Mouse (Mus musculus) lung, embryonic 14.5 days (tissue): ENCODE measurements around the gene Usp19. TPM values are rescaled to one million over a fixed set of nuclear protein-coding genes. Genes with fewer than 3 reads are reported as not detected.

Experiments used
- ATAC-seq: fragments of 200-750 bp; cut with Nextera tagmentation; 2 replicates; pipeline ENCODE4 v1.8.0; 2017; ENCODE audit warnings: mild to moderate bottlenecking, moderate TSS enrichment, moderate library complexity; ENCODE audit not compliant: insufficient read depth
- DNase-seq: peaks from one replicate; pipeline ENCODE4 v3.0.0-alpha.2; 2015
- H3K27ac ChIP-seq: fragments of 300-500 bp; sonication (generic); 2 replicates; pipeline ENCODE4 v1.5.1; 2014; ENCODE audit warnings: low read depth, mild to moderate bottlenecking, moderate library complexity
- H3K27me3 ChIP-seq: fragments of 300-500 bp; sonication (generic); 2 replicates; pipeline ENCODE4 v1.6.1; 2014; ENCODE audit warnings: low read length, control low read depth; ENCODE audit not compliant: insufficient read depth
- H3K36me3 ChIP-seq: fragments of 300-500 bp; sonication (generic); 2 replicates; pipeline ENCODE4 v1.6.1; 2014; ENCODE audit warnings: control low read depth; ENCODE audit not compliant: insufficient read depth
- H3K4me1 ChIP-seq: fragments of 300-500 bp; sonication (generic); 2 replicates; pipeline ENCODE4 v1.6.1; 2014; ENCODE audit warnings: antibody characterized with exemption, control low read depth; ENCODE audit not compliant: insufficient read depth
- H3K4me2 ChIP-seq: fragments of 300-500 bp; sonication (generic); 2 replicates; pipeline ENCODE4 v1.6.1; 2014; ENCODE audit warnings: mild to moderate bottlenecking
- H3K4me3 ChIP-seq: fragments of 300-500 bp; sonication (generic); 2 replicates; pipeline ENCODE4 v1.5.1; 2014; ENCODE audit warnings: low read depth, low read length
- H3K9ac ChIP-seq: fragments of 300-500 bp; sonication (generic); 2 replicates; pipeline ENCODE4 v1.6.1; 2014
- H3K9me3 ChIP-seq: fragments of 300-500 bp; sonication (generic); 2 replicates; pipeline ENCODE4 v1.6.1; 2016; ENCODE audit warnings: low read depth, low read length, control low read depth
- CTCF ChIP-seq: IDR thresholded peaks from 2 replicates; pipeline ENCODE4 v1.5.1; 2016; ENCODE audit warnings: antibody characterized with exemption, low read depth
- WGBS: fragments of 180-500 bp; shearing (Covaris S2); extraction: QIAGEN DNeasy Blood & Tissue Kit; methylation state at CpG from one replicate; pipeline ENCODE4 v1.1.7; 2014; 5-methylcytosine and 5-hydroxymethylcytosine counted together
- polyA plus RNA-seq: library from polyadenylated mRNA; unstranded; fragments of >200 nt; fragmentation: Nextera tagmentation; extraction: Ambion mirVana; gene quantifications from 2 replicates; pipeline ENCODE4 v1.2.1, GENCODE M21; 2014

Usp19 gene
- polyA plus RNA-seq, 1 experiment from 2014 or later = 63.3 TPM

- Histone ChIP-seq H3K27ac (no peak overlapping the region), H3K36me3 (peaks cover 87% of the 10 kb centered on the region), H3K27me3 (no peaks in the 10 kb centered on the region), H3K9me3 (no peaks in the 10 kb centered on the region), H3K9ac (no peak overlapping the region), H3K4me1 (no peaks in the 10 kb centered on the region), H3K4me2 (no peak overlapping the region), H3K4me3 (no peak overlapping the region)
- DNase-seq (no peak), ATAC-seq (no peak)
- WGBS = 97% methylated on average over 15 of the region's 15 CpGs
- no peak for TF ChIP-seq CTCF
These were observed 9.5 kb downstream of the Usp19 start for GRCm38 (mm10) chr9:108499943-108500342.

DNA sequence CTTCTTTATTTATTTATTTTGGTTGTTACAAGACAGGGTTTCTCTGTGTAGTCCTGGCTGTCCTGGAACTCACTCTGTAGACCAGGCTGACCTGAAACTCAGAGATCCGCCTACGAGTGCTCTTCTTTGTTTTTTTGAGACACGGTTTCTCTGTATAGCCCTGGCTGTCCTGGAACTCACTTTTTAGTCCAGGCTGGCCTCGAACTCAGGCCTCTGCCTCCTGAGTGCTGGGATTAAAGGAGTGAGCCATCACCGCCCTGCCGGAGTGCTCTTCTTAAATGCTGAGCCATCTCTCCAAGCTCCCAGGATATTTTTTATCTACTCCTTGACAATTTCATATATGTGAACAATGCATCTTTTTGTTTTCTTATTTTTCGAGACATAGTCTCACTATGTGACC, 16.5 kb downstream of the Usp19 start:
- Histone ChIP-seq H3K4me3 (peak overlapping the region; percentile 72), H3K27me3 (no peaks in the 10 kb centered on the region), H3K4me1 (0 out of 2 replicates have a peak, but pooled peaks cover 4% of the 10 kb centered on the region), H3K9ac (peak overlapping the region; percentile 71; the same call in 1 of the 2 replicates), H3K4me2 (peak overlapping the region; percentile 92), H3K27ac (peak overlapping the region; percentile 79; the same call in 1 of the 2 replicates), H3K36me3 (peaks cover 46% of the 10 kb centered on the region), H3K9me3 (no peaks in the 10 kb centered on the region)
- no peak for TF ChIP-seq CTCF
- WGBS = 88% methylated on average over 7 of the region's 7 CpGs
- no peak for ATAC-seq
- no peak for DNase-seq

- Histone ChIP-seq H3K9me3 (no peaks in the 10 kb centered on the region), H3K4me1 (0 out of 2 replicates have a peak, but pooled peaks cover 4% of the 10 kb centered on the region), H3K4me2 (peak within 1 kb of the TSS; percentile 92), H3K9ac (peak within 1 kb of the TSS; percentile 71), H3K36me3 (peaks cover 46% of the 10 kb centered on the region), H3K27me3 (no peaks in the 10 kb centered on the region), H3K4me3 (peak within 1 kb of the TSS; percentile 72), H3K27ac (peak within 1 kb of the TSS; percentile 79)
- DNase-seq (peak; percentile 98), ATAC-seq (peak; percentile 97)
- no peak for TF ChIP-seq CTCF
- WGBS = under 1% methylated on average over 37 of the region's 37 CpGs
These were observed 17.4 kb downstream of the Usp19 start, which contains the start of gene Qars for GRCm38 (mm10) chr9:108507619-108508434. TSS of gene Qars (plus strand) at chr9:108507706.

GRCm38 (mm10) chr9:108508776-108509175, 18.4 kb downstream of the Usp19 start:
- Histone ChIP-seq H3K27ac (no peak overlapping the region), H3K36me3 (peaks cover 48% of the 10 kb centered on the region)
- WGBS = 87% methylated on average over 7 of the region's 7 CpGs

DNA sequence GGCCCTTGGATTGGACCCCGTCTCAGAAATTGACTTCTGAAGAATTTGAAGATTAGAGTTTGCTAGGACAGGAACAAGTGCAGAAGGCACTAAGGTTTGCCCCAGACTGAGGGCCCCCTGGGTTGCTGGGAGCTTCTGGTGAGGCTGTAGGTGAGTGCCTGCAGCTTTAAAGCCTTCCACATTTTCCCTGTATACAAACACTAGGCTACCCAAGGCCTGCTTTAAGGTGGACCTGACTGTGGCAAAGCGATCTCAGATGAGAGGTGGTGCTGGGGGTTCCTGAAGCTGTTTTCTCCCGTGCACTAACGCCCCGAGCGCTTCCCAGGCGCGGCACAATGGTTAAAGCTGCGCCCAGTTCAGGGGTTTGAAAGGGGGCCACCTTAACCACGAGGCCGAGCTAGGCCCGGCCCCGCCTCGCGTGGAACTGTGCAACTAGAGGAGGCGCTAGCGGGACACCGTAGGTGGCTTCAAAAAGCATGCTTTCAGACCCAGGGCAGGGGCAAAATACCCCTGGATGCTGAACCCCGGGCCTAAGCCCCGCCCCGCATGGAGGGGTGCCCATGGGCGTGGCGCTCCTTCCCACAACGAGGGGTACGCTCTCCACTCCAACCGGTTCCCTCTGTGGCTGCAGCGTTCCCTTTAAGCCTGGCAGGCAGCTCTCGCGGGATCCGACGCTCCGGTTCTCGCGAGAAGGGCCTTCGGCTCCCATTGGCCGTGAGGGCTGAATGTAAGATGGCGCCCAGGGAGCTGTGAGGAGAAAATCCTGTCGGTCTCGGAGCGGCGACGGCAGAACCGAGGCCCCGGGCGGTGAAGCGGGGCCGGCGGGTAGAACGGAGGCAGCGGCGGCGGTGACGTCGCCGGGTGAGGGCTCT, 26.2 kb downstream of the Usp19 start, which contains the start of gene Qrich1:
Qrich1 (plus strand) TSS at position 427 of the 872 bp plus-strand sequence.
- under 1% methylated on average over 55 of the region's 55 CpGs for WGBS
- peak within 1 kb of the TSS; percentile 88 for H3K4me3 ChIP-seq
- H3K4me2 ChIP-seq = peak within 1 kb of the TSS; percentile 68
- H3K36me3 ChIP-seq = peaks cover 60% of the 10 kb centered on the region
- peak within 1 kb of the TSS; percentile 100 for H3K27ac ChIP-seq
- no peaks in the 10 kb centered on the region for H3K27me3 ChIP-seq
- peaks cover 2% of the 10 kb centered on the region; the same call in 1 of the 2 replicates for H3K4me1 ChIP-seq
- DNase-seq = peak; percentile 99
- peak within 1 kb of the TSS; percentile 97 for H3K9ac ChIP-seq
- H3K9me3 ChIP-seq = no peaks in the 10 kb centered on the region
- TF ChIP-seq CTCF = peak; percentile 36; the same call in 1 of the 2 replicates
- peak; percentile 96 for ATAC-seq

More at GRCm38 (mm10) chr9:108508776-108509175, 18.4 kb downstream of the Usp19 start:
- peak overlapping the region; percentile 92 for H3K4me2 ChIP-seq
- peak overlapping the region; percentile 72 for H3K4me3 ChIP-seq
- DNase-seq (no peak), ATAC-seq (no peak)
- H3K4me1 ChIP-seq = 0 out of 2 replicates have a peak, but pooled peaks cover 4% of the 10 kb centered on the region
- H3K9me3 ChIP-seq = no peaks in the 10 kb centered on the region
- no peak for TF ChIP-seq CTCF
- H3K9ac ChIP-seq = peak overlapping the region; percentile 71
- H3K27me3 ChIP-seq = no peaks in the 10 kb centered on the region

GRCm38 (mm10) chr9:108517253-108517930, 27.0 kb downstream of the Usp19 start:
- no peaks in the 10 kb centered on the region for H3K9me3 ChIP-seq
- ATAC-seq = peak; percentile 82
- H3K27ac ChIP-seq = peak overlapping the region; percentile 100
- no peaks in the 10 kb centered on the region for H3K27me3 ChIP-seq
- no peak for TF ChIP-seq CTCF
- peaks cover 55% of the 10 kb centered on the region for H3K36me3 ChIP-seq
- H3K4me2 ChIP-seq = peak overlapping the region; percentile 68
- H3K4me1 ChIP-seq = peaks cover 2% of the 10 kb centered on the region; the same call in 1 of the 2 replicates
- H3K9ac ChIP-seq = peak overlapping the region; percentile 97
- DNase-seq = peak; percentile 94
- WGBS = under 1% methylated on average over 74 of the region's 95 CpGs
- peak overlapping the region; percentile 88 for H3K4me3 ChIP-seq
